Comparison of ENCODE assay signal across 12 mouse cellular contexts in genomic region chr13:104632427-104633167, GRCm38 (mm10).
DNase-seq lines count a peak whose midpoint lies in the region; ATAC-seq lines count a peak whose summit lies in the region.
"Had no signal": no experiment of that assay in that cellular context is flagged by ENCODE, and none has a peak within 500 bp of the region (broad histone marks: within the 10 kb centered on the region; RNA-seq: fewer than 3 reads in every experiment).

No protein-coding gene starts in this region.

- no peaks in the 10 kb centered on the region for H3K4me1 ChIP-seq in forebrain, embryonic 14.5 days (ENCODE audit: control insufficient read depth, insufficient read depth, low read length)
- H3K4me1 ChIP-seq in forebrain, embryonic 11.5 days (replicated peaks; ENCODE audit: control insufficient read depth, insufficient read depth, low read length), result 0 out of 2 replicates have a peak, but pooled peaks cover 2% of the 10 kb centered on the region
- peaks cover 13% of the 10 kb centered on the region for H3K4me1 ChIP-seq in liver, embryonic 13.5 days (replicated peaks)

- WGBS in forebrain, embryonic 14.5 days, result 44% methylated on average over 7 of the region's 7 CpGs
- 59% methylated on average over 7 of the region's 7 CpGs for WGBS in forebrain, embryonic 11.5 days
- 52% methylated on average over 7 of the region's 7 CpGs for WGBS in liver, embryonic 13.5 days (ENCODE audit: insufficient replicate concordance)

- no peak overlapping the region for H3K4me2 ChIP-seq in forebrain, embryonic 14.5 days (ENCODE audit: low read length)
- no peak overlapping the region for H3K4me2 ChIP-seq in forebrain, embryonic 11.5 days (ENCODE audit: low read depth, low read length, severe bottlenecking)
- no peak overlapping the region for H3K4me2 ChIP-seq in liver, embryonic 13.5 days
- H3K4me2 ChIP-seq: limb, embryonic 12.5 days; midbrain, embryonic 12.5 days had no signal

- peak; percentile 42; the same call in 1 of the 2 replicates for ATAC-seq in forebrain, embryonic 14.5 days
- no peak for ATAC-seq in forebrain, embryonic 11.5 days (replicated peaks; ENCODE audit: low FRiP score)
- peak; percentile 63 for ATAC-seq in liver, embryonic 13.5 days (ENCODE audit: low read depth)
- ATAC-seq: inflammation-experienced regulatory T-cells, adult 6 months had no signal

- H3K9me3 ChIP-seq in forebrain, embryonic 14.5 days (replicated peaks; ENCODE audit: control insufficient read depth, low read length), result no peaks in the 10 kb centered on the region
- no peaks in the 10 kb centered on the region for H3K9me3 ChIP-seq in forebrain, embryonic 11.5 days (ENCODE audit: control insufficient read depth, low read length)
- H3K9me3 ChIP-seq in liver, embryonic 13.5 days (replicated peaks), result no peaks in the 10 kb centered on the region
- H3K9me3 ChIP-seq: limb, embryonic 12.5 days; midbrain, embryonic 12.5 days had no signal

- DNase-seq in forebrain, embryonic 14.5 days (ENCODE audit: low spot score), result peak; percentile 11
- no peak for DNase-seq in forebrain, embryonic 11.5 days (ENCODE audit: low spot score)
- peak; percentile 54 for DNase-seq in layer of hippocampus, adult 9-11 months
- no peak for DNase-seq in layer of hippocampus, postnatal 25 days (ENCODE audit: extremely low spot score in 1 of 2, low spot score in 1 of 2)
- DNase-seq in heart, adult 9 months (ENCODE audit: low spot score in 2 of 2), result peak; percentile 15 to 22
- DNase-seq in liver, embryonic 13.5 days, result no peak
- DNase-seq in neural tube, embryonic 10.5 days (ENCODE audit: extremely low spot score, low spot score), result no peak
- DNase-seq in gastrocnemius, postnatal 25 days, result no peak
- DNase-seq: adrenal gland, postnatal 36 days had no signal

- H3K27ac ChIP-seq in forebrain, embryonic 14.5 days (ENCODE audit: low read depth, low read length), result no peak overlapping the region
- H3K27ac ChIP-seq in forebrain, embryonic 11.5 days (ENCODE audit: low read depth, low read length), result no peak overlapping the region
- no peak overlapping the region for H3K27ac ChIP-seq in liver, embryonic 13.5 days
- H3K27ac ChIP-seq: midbrain, embryonic 12.5 days had no signal

- no peaks in the 10 kb centered on the region for H3K27me3 ChIP-seq in forebrain, embryonic 14.5 days (replicated peaks; ENCODE audit: control insufficient read depth, insufficient read depth, low read length)
- H3K27me3 ChIP-seq in forebrain, embryonic 11.5 days (ENCODE audit: control insufficient read depth, insufficient read depth, low read length), result no peaks in the 10 kb centered on the region
- no peaks in the 10 kb centered on the region for H3K27me3 ChIP-seq in liver, embryonic 13.5 days
- H3K27me3 ChIP-seq: limb, embryonic 12.5 days; midbrain, embryonic 12.5 days had no signal

- H3K4me3 ChIP-seq in forebrain, embryonic 14.5 days (ENCODE audit: low read depth, low read length), result no peak overlapping the region
- no peak overlapping the region for H3K4me3 ChIP-seq in forebrain, embryonic 11.5 days (ENCODE audit: low read depth, low read length)
- no peak overlapping the region for H3K4me3 ChIP-seq in liver, embryonic 13.5 days (replicated peaks)
- H3K4me3 ChIP-seq: limb, embryonic 12.5 days; midbrain, embryonic 12.5 days had no signal

- H3K9ac ChIP-seq in forebrain, embryonic 14.5 days (ENCODE audit: low read length), result no peak overlapping the region
- H3K9ac ChIP-seq in forebrain, embryonic 11.5 days (ENCODE audit: low read length), result no peak overlapping the region
- no peak overlapping the region for H3K9ac ChIP-seq in liver, embryonic 13.5 days
- H3K9ac ChIP-seq: limb, embryonic 12.5 days; midbrain, embryonic 12.5 days had no signal

- H3K36me3 ChIP-seq in forebrain, embryonic 14.5 days (ENCODE audit: control insufficient read depth, insufficient read depth, low read length), result no peaks in the 10 kb centered on the region
- H3K36me3 ChIP-seq in forebrain, embryonic 11.5 days (ENCODE audit: control insufficient read depth, insufficient read depth, low read length), result no peaks in the 10 kb centered on the region
- 0 out of 2 replicates have a peak, but pooled peaks cover 2% of the 10 kb centered on the region for H3K36me3 ChIP-seq in liver, embryonic 13.5 days

Comparison
In these comparisons a context has a peak if more than half of its experiments do, and no peak if none do; other contexts are left out.
1. DNase-seq: peak in forebrain, embryonic 14.5 days (single experiment), layer of hippocampus, adult 9-11 months (single experiment) and heart, adult 9 months (2 of 2); none in forebrain, embryonic 11.5 days (single experiment), layer of hippocampus, postnatal 25 days (0 of 2), liver, embryonic 13.5 days (single experiment), neural tube, embryonic 10.5 days (single experiment) and gastrocnemius, postnatal 25 days (single experiment).